Mouse (Mus musculus) neural tube, embryonic 15.5 days (tissue): ENCODE results near the gene Atp2b4. TPM values are rescaled to one million over a fixed set of nuclear protein-coding genes. Genes with fewer than 3 reads are reported as not detected.

Source experiments
- ATAC-seq: fragments of 200-750 bp; cut with Nextera tagmentation; 2 replicates; pipeline ENCODE4 v1.8.0; 2017; ENCODE audit warnings: mild to moderate bottlenecking, moderate TSS enrichment, moderate library complexity; ENCODE audit not compliant: low FRiP score
- H3K27ac ChIP-seq: fragments of 300-500 bp; sonication (generic); replicated peaks from 2 replicates; pipeline ENCODE4 v1.5.1; 2015; ENCODE audit warnings: mild to moderate bottlenecking, inconsistent platforms
- H3K27me3 ChIP-seq: fragments of 300-500 bp; sonication (generic); replicated peaks from 2 replicates; pipeline ENCODE4 v1.6.1; 2015; ENCODE audit warnings: inconsistent platforms
- H3K36me3 ChIP-seq: fragments of 300-500 bp; sonication (generic); 2 replicates; pipeline ENCODE4 v1.6.1; 2015; ENCODE audit warnings: inconsistent platforms
- H3K4me1 ChIP-seq: fragments of 300-500 bp; sonication (generic); 2 replicates; pipeline ENCODE4 v1.6.1; 2015; ENCODE audit warnings: inconsistent platforms
- H3K4me2 ChIP-seq: fragments of 300-500 bp; sonication (generic); 2 replicates; pipeline ENCODE4 v1.6.1; 2015; ENCODE audit warnings: inconsistent platforms, mild to moderate bottlenecking, moderate library complexity
- H3K4me3 ChIP-seq: fragments of 300-500 bp; sonication (generic); replicated peaks from 2 replicates; pipeline ENCODE4 v1.5.1; 2015; ENCODE audit warnings: mild to moderate bottlenecking, inconsistent platforms
- H3K9ac ChIP-seq: fragments of 300-500 bp; sonication (generic); replicated peaks from 2 replicates; pipeline ENCODE4 v1.6.1; 2015; ENCODE audit warnings: mild to moderate bottlenecking, inconsistent platforms
- H3K9me3 ChIP-seq: fragments of 300-500 bp; sonication (generic); replicated peaks from 2 replicates; pipeline ENCODE4 v1.6.1; 2016; ENCODE audit warnings: inconsistent platforms
- WGBS: fragments of 180-500 bp; shearing (Covaris S2); methylation state at CpG from one replicate; pipeline ENCODE4 v1.1.7; 2015; ENCODE audit warnings: mixed read lengths; 5-methylcytosine and 5-hydroxymethylcytosine counted together
- polyA plus RNA-seq: library from polyadenylated mRNA; unstranded; fragments of >200 nt; fragmentation: Nextera tagmentation; extraction: Ambion mirVana; gene quantifications from 2 replicates; pipeline ENCODE4 v1.2.1, GENCODE M21; 2015

The Atp2b4 gene
- polyA plus RNA-seq, 1 experiment from 2014 or later = 13.6 TPM

GRCm38 (mm10) chr1:133797327-133797978 is 3.4 kb downstream of the Atp2b4 start:
- whole genome bisulfite sequencing = 56% methylated on average over 1 of the region's 1 CpGs
- H3K4me1 ChIP-seq = peaks cover 39% of the 10 kb centered on the region
- peak overlapping the region; percentile 91 for H3K4me2 ChIP-seq
- no peaks in the 10 kb centered on the region; the same call in 1 of the 2 replicates for H3K27me3 ChIP-seq
- H3K9ac ChIP-seq = no peak overlapping the region
- no peak overlapping the region for H3K27ac ChIP-seq
- H3K9me3 ChIP-seq = no peaks in the 10 kb centered on the region
- no peak for ATAC-seq
- H3K4me3 ChIP-seq = no peak overlapping the region
- no peaks in the 10 kb centered on the region for H3K36me3 ChIP-seq

- ATAC-seq = no peak
- Histone ChIP-seq H3K4me2 (no peak overlapping the region), H3K27me3 (no peaks in the 10 kb centered on the region), H3K4me3 (no peak overlapping the region), H3K27ac (no peak overlapping the region), H3K4me1 (peaks cover 13% of the 10 kb centered on the region), H3K36me3 (no peaks in the 10 kb centered on the region), H3K9ac (no peak overlapping the region), H3K9me3 (no peaks in the 10 kb centered on the region)
- WGBS = 73% methylated on average over 1 of the region's 1 CpGs
Measured at GRCm38 (mm10) chr1:133793646-133794045, 7.2 kb downstream of the Atp2b4 start.

GRCm38 (mm10) chr1:133790011-133790410 is 10.8 kb downstream of the Atp2b4 start:
- no peak overlapping the region for H3K27ac ChIP-seq
- 93% methylated on average over 4 of the region's 4 CpGs for WGBS
- H3K4me1 ChIP-seq = peaks cover 11% of the 10 kb centered on the region; the same call in 1 of the 2 replicates
- ATAC-seq = no peak
- H3K4me2 ChIP-seq = no peak overlapping the region
- no peaks in the 10 kb centered on the region for H3K36me3 ChIP-seq
- H3K9ac ChIP-seq = no peak overlapping the region
- H3K4me3 ChIP-seq = no peak overlapping the region
- H3K27me3 ChIP-seq = no peaks in the 10 kb centered on the region
- H3K9me3 ChIP-seq = no peaks in the 10 kb centered on the region

- H3K27me3 ChIP-seq = no peaks in the 10 kb centered on the region
- H3K4me1 ChIP-seq = peaks cover 11% of the 10 kb centered on the region; the same call in 1 of the 2 replicates
- H3K36me3 ChIP-seq = no peaks in the 10 kb centered on the region
- peak overlapping the region; percentile 39; the same call in 1 of the 2 replicates for H3K27ac ChIP-seq
- no peak for ATAC-seq
- H3K4me3 ChIP-seq = no peak overlapping the region
- H3K9me3 ChIP-seq = no peaks in the 10 kb centered on the region
- 57% methylated on average over 5 of the region's 5 CpGs for WGBS
- no peak overlapping the region for H3K9ac ChIP-seq
- H3K4me2 ChIP-seq = no peak overlapping the region
Measured at GRCm38 (mm10) chr1:133788864-133789263, 12.0 kb downstream of the Atp2b4 start.

GRCm38 (mm10) chr1:133787500-133788210 is 13.2 kb downstream of the Atp2b4 start:
- Histone ChIP-seq H3K4me3 (no peak overlapping the region), H3K4me1 (peaks cover 11% of the 10 kb centered on the region; the same call in 1 of the 2 replicates), H3K9ac (no peak overlapping the region), H3K27me3 (no peaks in the 10 kb centered on the region), H3K4me2 (no peak overlapping the region), H3K36me3 (no peaks in the 10 kb centered on the region), H3K9me3 (no peaks in the 10 kb centered on the region), H3K27ac (no peak overlapping the region)
- WGBS = 89% methylated on average over 10 of the region's 10 CpGs
- no peak for ATAC-seq

GRCm38 (mm10) chr1:133784621-133785020 is 16.2 kb downstream of the Atp2b4 start:
- Histone ChIP-seq H3K9ac (no peak overlapping the region; the same call in 1 of the 2 replicates), H3K27ac (no peak overlapping the region)

GRCm38 (mm10) chr1:133781531-133781930 is 19.3 kb downstream of the Atp2b4 start:
- no peak overlapping the region for H3K4me3 ChIP-seq
- no peaks in the 10 kb centered on the region for H3K36me3 ChIP-seq
- WGBS = 74% methylated on average over 3 of the region's 3 CpGs
- no peak overlapping the region for H3K4me2 ChIP-seq
- H3K4me1 ChIP-seq = 0 out of 2 replicates have a peak, but pooled peaks cover 5% of the 10 kb centered on the region
- ATAC-seq = no peak
- H3K27ac ChIP-seq = no peak overlapping the region
- H3K27me3 ChIP-seq = no peaks in the 10 kb centered on the region
- H3K9me3 ChIP-seq = no peaks in the 10 kb centered on the region
- no peak overlapping the region for H3K9ac ChIP-seq

More at GRCm38 (mm10) chr1:133784621-133785020, 16.2 kb downstream of the Atp2b4 start:
- H3K9me3 ChIP-seq = no peaks in the 10 kb centered on the region
- no peaks in the 10 kb centered on the region for H3K27me3 ChIP-seq
- H3K4me3 ChIP-seq = no peak overlapping the region
- WGBS = 81% methylated on average over 3 of the region's 3 CpGs
- peaks cover 11% of the 10 kb centered on the region; the same call in 1 of the 2 replicates for H3K4me1 ChIP-seq
- no peak for ATAC-seq
- H3K36me3 ChIP-seq = no peaks in the 10 kb centered on the region
- H3K4me2 ChIP-seq = no peak overlapping the region

GRCm38 (mm10) chr1:133779043-133779442 is 21.8 kb downstream of the Atp2b4 start:
- H3K27ac ChIP-seq = no peak overlapping the region
- H3K36me3 ChIP-seq = no peaks in the 10 kb centered on the region
- no peak overlapping the region for H3K4me2 ChIP-seq
- H3K4me3 ChIP-seq = no peak overlapping the region
- no peak overlapping the region for H3K9ac ChIP-seq
- no peaks in the 10 kb centered on the region for H3K9me3 ChIP-seq
- ATAC-seq = no peak
- WGBS = 79% methylated on average over 1 of the region's 1 CpGs
- H3K4me1 ChIP-seq = 0 out of 2 replicates have a peak, but pooled peaks cover 5% of the 10 kb centered on the region
- H3K27me3 ChIP-seq = no peaks in the 10 kb centered on the region

- ATAC-seq = no peak
- no peak overlapping the region for H3K9ac ChIP-seq
- no peaks in the 10 kb centered on the region for H3K36me3 ChIP-seq
- no peak overlapping the region for H3K4me2 ChIP-seq
- H3K4me3 ChIP-seq = no peak overlapping the region
- H3K27me3 ChIP-seq = no peaks in the 10 kb centered on the region
- 63% methylated on average over 15 of the region's 15 CpGs for WGBS
- H3K9me3 ChIP-seq = no peaks in the 10 kb centered on the region
- H3K4me1 ChIP-seq = peaks cover 5% of the 10 kb centered on the region; the same call in 1 of the 2 replicates
- H3K27ac ChIP-seq = no peak overlapping the region
Measured at GRCm38 (mm10) chr1:133777651-133778231, 23.1 kb downstream of the Atp2b4 start.

- Histone ChIP-seq H3K36me3 (no peaks in the 10 kb centered on the region), H3K27ac (no peak overlapping the region), H3K9me3 (no peaks in the 10 kb centered on the region), H3K4me1 (peaks cover 11% of the 10 kb centered on the region), H3K4me3 (no peak overlapping the region), H3K27me3 (no peaks in the 10 kb centered on the region), H3K9ac (no peak overlapping the region), H3K4me2 (no peak overlapping the region)
- ATAC-seq = no peak
- WGBS = 48% methylated on average over 9 of the region's 9 CpGs
Measured at GRCm38 (mm10) chr1:133772553-133772952, 28.3 kb downstream of the Atp2b4 start.

- H3K27ac ChIP-seq = no peak overlapping the region
- H3K9ac ChIP-seq = no peak overlapping the region
- no peak overlapping the region for H3K4me2 ChIP-seq
- no peaks in the 10 kb centered on the region for H3K27me3 ChIP-seq
- no peaks in the 10 kb centered on the region for H3K36me3 ChIP-seq
- H3K9me3 ChIP-seq = no peaks in the 10 kb centered on the region
- peaks cover 16% of the 10 kb centered on the region for H3K4me1 ChIP-seq
- no peak overlapping the region for H3K4me3 ChIP-seq
- no peak for ATAC-seq
- WGBS = 68% methylated on average over 10 of the region's 10 CpGs
Measured at GRCm38 (mm10) chr1:133771831-133772399, 28.9 kb downstream of the Atp2b4 start.
